Mouse (Mus musculus): Measurements from ENCODE around the gene Rabl6.

GRCm38 (mm10) chr2:25617578-25617977 lies 9.3 kb upstream of the Rabl6 start, which contains the start of gene Ccdc183:
- TF ChIP-seq GATA1 (IDR thresholded peaks at IDR 0.05; ENCODE audit: borderline replicate concordance, low read length) = no peak
- TF ChIP-seq FLI1 (IDR thresholded peaks at IDR 0.05; ENCODE audit: low read length) = no peak

All from megakaryocyte, embryonic 14.5 days (primary cell).